Mouse (Mus musculus): ENCODE measurements around the gene Zfp706.
"Not testable (repeated sequence)": the region's sequence is repeated elsewhere in the genome, so short reads cannot be mapped to it uniquely, and the experiment has no call there.

Zfp706 gene

GRCm38 (mm10) chr15:37008546-37008945 lies 973 bp upstream of the Zfp706 start:
- DNase-seq: no peak

GRCm38 (mm10) chr15:37007959-37008419 lies 416 bp upstream of the Zfp706 start:
- no peak for DNase-seq

GRCm38 (mm10) chr15:37006475-37007164 lies 953 bp downstream of the Zfp706 start:
- DNase-seq: peak; percentile 25 to 41

- DNase-seq: no peak
Measured at GRCm38 (mm10) chr15:37005793-37006474, 1.6 kb downstream of the Zfp706 start.

- no peak for DNase-seq
Measured at GRCm38 (mm10) chr15:37004858-37005257, 2.7 kb downstream of the Zfp706 start.

GRCm38 (mm10) chr15:37002276-37002675 lies 5.3 kb downstream of the Zfp706 start:
- DNase-seq: no peak

GRCm38 (mm10) chr15:36999602-37000001 lies 8.0 kb downstream of the Zfp706 start:
- not testable (repeated sequence) for DNase-seq

GRCm38 (mm10) chr15:36995166-36995565 lies 12.4 kb downstream of the Zfp706 start:
- DNase-seq: no peak

GRCm38 (mm10) chr15:36994665-36995064 lies 12.9 kb downstream of the Zfp706 start:
- DNase-seq: no peak

GRCm38 (mm10) chr15:36993435-36994178 lies 14.0 kb downstream of the Zfp706 start:
- DNase-seq: no peak

- DNase-seq: no peak
Measured at GRCm38 (mm10) chr15:36991353-36991752, 16.2 kb downstream of the Zfp706 start.

- DNase-seq: no peak
Measured at GRCm38 (mm10) chr15:36989922-36990321, 17.7 kb downstream of the Zfp706 start.

GRCm38 (mm10) chr15:36988718-36989115 lies 18.9 kb downstream of the Zfp706 start:
- no peak for DNase-seq

GRCm38 (mm10) chr15:36987976-36988717 lies 19.4 kb downstream of the Zfp706 start:
- DNase-seq: no peak

- DNase-seq: no peak
Measured at GRCm38 (mm10) chr15:36987211-36987877, 20.2 kb downstream of the Zfp706 start.

- no peak for DNase-seq
Measured at GRCm38 (mm10) chr15:36985567-36985925, 22.0 kb downstream of the Zfp706 start.

- no peak for DNase-seq
Measured at GRCm38 (mm10) chr15:36984921-36985566, 22.5 kb downstream of the Zfp706 start.

GRCm38 (mm10) chr15:36983455-36983854 lies 24.1 kb downstream of the Zfp706 start:
- DNase-seq: no peak

- no peak for DNase-seq
Measured at GRCm38 (mm10) chr15:36980238-36980637, 27.3 kb downstream of the Zfp706 start.

- peak; percentile 50 to 67 for DNase-seq
Measured at GRCm38 (mm10) chr15:36979488-36980201, 27.9 kb downstream of the Zfp706 start.

GRCm38 (mm10) chr15:36979159-36979487 lies 28.4 kb downstream of the Zfp706 start:
- DNase-seq: no peak
